Mouse (Mus musculus) stomach, postnatal 0 days (tissue): ENCODE results near the gene Dedd2. TPM values are rescaled to one million over a fixed set of nuclear protein-coding genes. Genes with fewer than 3 reads are reported as not detected.
A peak's percentile ranks its signal among the peaks of the same experiment; 100 is the strongest.

Experiments used
- ATAC-seq: fragments of 200-750 bp; cut with Nextera tagmentation; 2 replicates; pipeline ENCODE4 v1.8.0; 2017; ENCODE audit not compliant: low FRiP score, low TSS enrichment
- DNase-seq: peaks from one replicate; pipeline ENCODE4 v3.0.0-alpha.2; 2016; ENCODE audit warnings: low spot score
- H3K27ac ChIP-seq: fragments of 300-500 bp; sonication (generic); replicated peaks from 2 replicates; pipeline ENCODE4 v1.5.1; 2014; ENCODE audit warnings: mild to moderate bottlenecking, control low read depth
- H3K27me3 ChIP-seq: fragments of 300-500 bp; sonication (generic); 2 replicates; pipeline ENCODE4 v1.6.1; 2014; ENCODE audit warnings: low read length; ENCODE audit not compliant: control insufficient read depth, insufficient read depth
- H3K36me3 ChIP-seq: fragments of 300-500 bp; sonication (generic); 2 replicates; pipeline ENCODE4 v1.6.1; 2014; ENCODE audit warnings: low read length, mixed read lengths; ENCODE audit not compliant: control insufficient read depth, insufficient read depth
- H3K4me1 ChIP-seq: fragments of 300-500 bp; sonication (generic); replicated peaks from 2 replicates; pipeline ENCODE4 v1.6.1; 2014; ENCODE audit warnings: antibody characterized with exemption; ENCODE audit not compliant: control insufficient read depth, insufficient read depth
- H3K4me2 ChIP-seq: fragments of 300-500 bp; sonication (generic); replicated peaks from 2 replicates; pipeline ENCODE4 v1.6.1; 2014; ENCODE audit warnings: low read depth, mild to moderate bottlenecking, control low read depth, moderate library complexity
- H3K4me3 ChIP-seq: fragments of 300-500 bp; sonication (generic); 2 replicates; pipeline ENCODE4 v1.5.1; 2014; ENCODE audit warnings: low read depth, low read length, control low read depth
- H3K9ac ChIP-seq: fragments of 300-500 bp; sonication (generic); 2 replicates; pipeline ENCODE4 v1.6.1; 2014; ENCODE audit warnings: mild to moderate bottlenecking, low read length, control low read depth, mixed read lengths
- H3K9me3 ChIP-seq: fragments of 300-500 bp; sonication (generic); 2 replicates; pipeline ENCODE4 v1.6.1; 2016; ENCODE audit warnings: low read length; ENCODE audit not compliant: control insufficient read depth
- CTCF ChIP-seq: IDR thresholded peaks from 2 replicates; pipeline ENCODE4 v1.5.1; 2016; ENCODE audit warnings: antibody characterized with exemption, low read depth, mild to moderate bottlenecking, moderate library complexity
- EP300 ChIP-seq: optimal IDR thresholded peaks from 2 replicates; pipeline ENCODE3; 2016; ENCODE audit warnings: antibody characterized with exemption
- WGBS: fragments of 180-500 bp; shearing (Covaris S2); extraction: QIAGEN DNeasy Blood & Tissue Kit; methylation state at CpG from one replicate; pipeline ENCODE4 v1.1.7; 2014; 5-methylcytosine and 5-hydroxymethylcytosine counted together
- polyA plus RNA-seq: library from polyadenylated mRNA; unstranded; fragments of >200 nt; fragmentation: Nextera tagmentation; extraction: Ambion mirVana; gene quantifications from 2 replicates; pipeline ENCODE4 v1.2.1, GENCODE M21; 2015

Dedd2 gene
- polyA plus RNA-seq, 1 experiment from 2014 or later, result 20.0 TPM

DNA sequence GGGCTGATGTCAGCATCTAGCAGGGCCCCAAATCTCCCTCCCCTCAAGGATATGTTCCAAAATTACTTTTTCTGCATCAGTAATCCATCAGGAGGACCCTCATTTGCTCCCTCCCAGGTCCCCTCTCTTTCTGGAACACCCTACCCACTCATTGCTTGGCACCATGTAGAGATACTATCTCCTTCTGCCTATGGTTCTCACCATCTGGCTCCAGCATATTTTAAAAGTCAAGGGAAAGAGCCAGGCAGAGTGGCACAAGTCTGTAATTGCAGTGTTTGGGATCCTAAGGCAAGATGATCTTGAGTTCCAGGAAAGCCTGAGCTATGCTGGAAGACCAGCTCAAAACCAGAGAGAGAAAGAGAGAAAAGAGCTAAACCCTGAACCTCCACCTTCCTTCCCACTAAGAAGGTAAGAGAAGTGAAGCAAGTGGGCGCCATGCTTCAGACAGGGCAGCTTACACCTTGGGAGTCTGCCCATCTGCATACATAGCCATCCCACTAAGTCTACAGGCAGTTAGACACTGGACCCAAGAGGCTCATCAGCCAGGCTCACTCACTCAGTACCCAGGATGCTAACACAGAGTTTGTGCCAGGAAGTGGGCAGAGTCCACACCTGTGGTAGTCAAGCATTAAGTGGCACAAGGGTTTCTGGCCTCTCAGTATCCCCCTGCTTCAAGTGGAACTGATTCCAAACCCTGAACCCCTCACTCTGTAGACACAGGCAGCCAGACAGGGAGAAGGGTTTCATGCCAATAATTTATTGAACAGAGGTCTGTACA, 7.3 kb upstream of the Dedd2 start:
- no peak overlapping the region for H3K4me3 ChIP-seq
- H3K36me3 ChIP-seq, result peaks cover 35% of the 10 kb centered on the region
- H3K4me2 ChIP-seq, result no peak overlapping the region
- ATAC-seq, result no peak
- no peaks in the 10 kb centered on the region for H3K27me3 ChIP-seq
- no peak for TF ChIP-seq CTCF
- no peak for TF ChIP-seq EP300
- H3K9me3 ChIP-seq, result no peaks in the 10 kb centered on the region
- no peak overlapping the region for H3K27ac ChIP-seq
- 72% methylated on average over 1 of the region's 1 CpGs for WGBS
- no peak for DNase-seq
- no peaks in the 10 kb centered on the region for H3K4me1 ChIP-seq
- H3K9ac ChIP-seq, result no peak overlapping the region

DNA sequence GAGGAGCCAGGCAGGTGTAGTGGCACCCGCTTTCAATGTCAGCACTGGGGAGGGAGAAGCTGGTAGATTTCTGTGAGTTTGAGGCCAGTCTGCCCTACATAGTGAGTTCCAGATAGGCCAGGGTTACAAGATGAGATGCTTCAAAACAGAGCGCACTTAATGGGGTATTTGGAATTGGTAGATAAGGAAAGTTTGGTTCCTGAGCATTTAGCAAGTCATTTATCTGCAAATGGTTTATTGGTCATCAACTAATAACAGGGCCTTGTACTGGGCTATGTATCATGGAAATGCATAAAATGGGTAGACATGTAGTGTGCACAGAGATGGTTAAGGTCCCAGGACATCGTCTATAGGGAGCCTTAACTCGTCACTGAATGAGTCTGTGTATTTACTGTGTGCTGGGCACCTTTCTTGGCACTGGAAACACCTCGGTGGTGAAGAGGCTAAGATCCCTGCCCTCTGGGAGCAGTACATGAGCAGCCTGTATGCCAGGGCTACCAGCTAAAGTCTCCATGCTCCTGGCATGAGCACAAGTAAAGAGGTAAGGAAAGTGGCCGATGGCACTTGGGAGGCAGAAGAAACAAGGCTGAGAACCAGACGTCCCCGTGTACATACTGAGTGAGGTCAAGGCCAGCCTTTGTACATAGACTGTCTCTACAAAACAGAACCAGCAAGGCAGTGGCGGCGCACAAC, 2.0 kb upstream of the Dedd2 start:
- no peak for ATAC-seq
- Histone ChIP-seq H3K4me1 (peaks cover 11% of the 10 kb centered on the region), H3K36me3 (peaks cover 20% of the 10 kb centered on the region), H3K9ac (peak overlapping the region; percentile 79; the same call in 1 of the 2 replicates), H3K4me3 (peak overlapping the region; percentile 74), H3K27me3 (no peaks in the 10 kb centered on the region), H3K4me2 (peak overlapping the region; percentile 85), H3K9me3 (no peaks in the 10 kb centered on the region), H3K27ac (no peak overlapping the region)
- TF ChIP-seq EP300 (no peak), CTCF (no peak)
- DNase-seq, result no peak
- 72% methylated on average over 10 of the region's 10 CpGs for WGBS

DNA sequence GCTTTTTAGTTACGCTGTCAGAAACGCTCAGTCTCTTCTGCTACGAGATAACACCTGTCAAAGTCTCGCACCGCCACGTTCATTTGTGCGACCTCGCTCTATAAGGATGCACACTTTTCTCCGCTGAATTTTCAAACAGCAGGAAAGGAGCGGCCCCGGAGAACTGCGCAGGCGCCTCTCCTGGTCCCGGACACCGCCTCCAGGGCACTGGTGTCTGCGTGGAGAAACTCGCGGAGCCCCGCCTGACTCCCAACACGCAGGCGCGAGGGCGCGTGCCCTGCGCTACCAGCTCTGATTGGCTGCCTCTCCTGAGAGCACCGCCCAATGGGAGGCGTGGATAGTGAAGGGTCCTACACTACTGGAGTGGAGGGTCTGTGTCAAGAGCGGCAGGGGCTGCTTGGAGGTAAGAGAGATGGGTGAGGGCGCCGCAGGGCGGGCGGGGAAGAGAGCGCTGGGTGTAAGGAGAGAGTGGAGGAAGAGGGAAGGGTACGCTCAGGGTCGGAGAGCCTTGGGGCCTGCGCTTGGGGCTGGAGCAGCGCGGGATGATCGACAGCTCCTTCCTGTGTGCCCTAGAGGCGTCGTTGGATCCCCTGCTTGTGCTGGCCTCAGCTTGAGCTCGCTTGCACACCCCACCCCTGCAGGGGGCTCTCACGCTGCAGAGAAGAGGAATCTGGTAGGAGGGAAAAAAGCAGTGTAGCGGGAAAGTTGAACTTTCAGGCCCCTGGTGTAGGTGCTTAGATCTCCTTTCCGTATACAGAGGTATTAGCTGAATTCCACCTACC, 878 bp upstream of the Dedd2 start, which contains the start of gene Zfp526:
Zfp526 (plus strand) TSS at position 324 of the 782 bp plus-strand sequence.
- DNase-seq (peak; percentile 98), ATAC-seq (peak; percentile 89)
- under 1% methylated on average over 42 of the region's 45 CpGs for WGBS
- Histone ChIP-seq H3K9ac (peak within 1 kb of the TSS; percentile 79), H3K4me2 (peak within 1 kb of the TSS; percentile 85), H3K36me3 (peaks cover 12% of the 10 kb centered on the region; the same call in 1 of the 2 replicates), H3K9me3 (no peaks in the 10 kb centered on the region), H3K27ac (peak within 1 kb of the TSS; percentile 88), H3K4me3 (peak within 1 kb of the TSS; percentile 74), H3K4me1 (peaks cover 11% of the 10 kb centered on the region), H3K27me3 (no peaks in the 10 kb centered on the region)
- TF ChIP-seq EP300 (no peak), CTCF (peak; percentile 41)

DNA sequence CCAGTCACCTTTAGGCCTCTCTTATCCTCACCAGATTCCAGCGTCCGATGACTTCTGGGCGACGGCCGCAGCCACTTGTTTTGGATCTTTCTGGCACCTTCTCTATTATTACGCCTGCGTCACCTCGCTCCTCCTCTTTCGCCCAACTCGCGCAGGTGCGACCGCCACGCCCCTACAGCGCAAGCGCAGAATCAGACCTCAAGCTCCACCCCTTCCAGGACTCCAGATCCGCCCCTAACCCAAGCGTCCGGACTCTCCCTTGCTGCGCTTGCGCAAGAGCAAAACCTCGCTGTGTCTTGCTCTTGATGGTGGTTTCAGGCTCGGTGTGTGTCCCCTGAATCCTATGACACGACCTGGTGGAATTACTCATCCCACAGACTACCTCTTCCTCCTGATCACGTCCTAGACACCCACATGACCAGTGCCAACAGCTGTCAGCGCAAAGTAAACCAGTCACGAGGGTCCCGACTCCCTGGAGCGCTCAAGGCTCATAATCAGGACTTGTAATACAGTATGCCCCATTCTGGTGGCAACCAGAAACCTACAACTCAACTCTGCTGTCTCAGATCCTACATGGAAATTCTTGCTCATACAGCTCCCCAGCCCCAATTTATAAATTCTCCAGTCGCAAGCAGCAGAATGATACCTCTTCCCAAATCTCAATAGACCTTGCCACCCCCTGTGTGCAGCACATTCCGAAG, 509 bp downstream of the Dedd2 start:
- Histone ChIP-seq H3K4me2 (peak overlapping the region; percentile 85), H3K27me3 (no peaks in the 10 kb centered on the region), H3K4me3 (peak overlapping the region; percentile 72), H3K27ac (peak overlapping the region; percentile 88), H3K4me1 (peaks cover 11% of the 10 kb centered on the region), H3K9me3 (no peaks in the 10 kb centered on the region), H3K9ac (peak overlapping the region; percentile 82), H3K36me3 (peaks cover 3% of the 10 kb centered on the region; the same call in 1 of the 2 replicates)
- TF ChIP-seq EP300 (no peak), CTCF (no peak)
- DNase-seq (peak; percentile 97), ATAC-seq (peak; percentile 79)
- WGBS, result 2% methylated on average over 31 of the region's 31 CpGs

DNA sequence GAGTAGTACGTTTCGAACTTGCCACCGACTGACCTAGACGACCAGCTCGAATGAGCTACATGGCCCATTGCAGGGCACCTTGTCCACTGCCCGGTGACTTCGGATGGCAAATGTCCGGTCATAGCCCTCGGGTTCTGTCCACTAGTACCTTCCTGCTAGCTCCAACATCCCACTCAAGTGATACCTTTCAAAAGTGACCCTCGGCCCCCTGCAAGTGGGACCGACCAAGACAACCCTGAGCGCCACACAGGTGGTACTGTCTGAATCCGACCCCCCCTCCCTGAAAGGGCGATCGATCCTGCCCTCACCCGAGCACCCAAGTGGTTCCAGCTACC, 1.0 kb downstream of the Dedd2 start:
- peak overlapping the region; percentile 72 for H3K4me3 ChIP-seq
- no peaks in the 10 kb centered on the region for H3K27me3 ChIP-seq
- DNase-seq (no peak), ATAC-seq (no peak; the same call in 1 of the 2 replicates)
- H3K9ac ChIP-seq, result peak overlapping the region; percentile 82
- H3K36me3 ChIP-seq, result peaks cover under 1% of the 10 kb centered on the region; the same call in 1 of the 2 replicates
- H3K9me3 ChIP-seq, result no peaks in the 10 kb centered on the region
- TF ChIP-seq CTCF (no peak), EP300 (no peak)
- H3K4me1 ChIP-seq, result peaks cover 11% of the 10 kb centered on the region
- WGBS, result 1% methylated on average over 16 of the region's 16 CpGs
- H3K27ac ChIP-seq, result peak overlapping the region; percentile 88
- peak overlapping the region; percentile 85 for H3K4me2 ChIP-seq
